Mouse (Mus musculus) embryonic fibroblast, embryonic 13.5 days (primary cell): ENCODE data around the gene Pbx1. TPM values are rescaled to one million over a fixed set of nuclear protein-coding genes. Genes with fewer than 3 reads are reported as not detected.
A peak's percentile ranks its signal among the peaks of the same experiment; 100 is the strongest.

ENCODE experiments used
- H3K27ac ChIP-seq: 2 replicates; pipeline ENCODE4 v1.5.1; 2012; ENCODE audit warnings: low read length, control low read depth, inconsistent platforms; ENCODE audit not compliant: insufficient read depth
- H3K4me1 ChIP-seq: 2 replicates; pipeline ENCODE4 v1.6.1; 2011; ENCODE audit warnings: low read length; ENCODE audit not compliant: control insufficient read depth, insufficient read depth
- H3K4me3 ChIP-seq: 2 replicates; pipeline ENCODE4 v1.5.1; 2011; ENCODE audit warnings: mild to moderate bottlenecking, control low read depth, low read length; ENCODE audit not compliant: insufficient read depth
- CTCF ChIP-seq: IDR thresholded peaks from 2 replicates; pipeline ENCODE4 v1.5.1; 2011; ENCODE audit warnings: mild to moderate bottlenecking, control low read depth, low read length, moderate library complexity, borderline replicate concordance; ENCODE audit not compliant: insufficient read depth
- POLR2A ChIP-seq: IDR thresholded peaks from 2 replicates; pipeline ENCODE4 v1.6.1; 2011; ENCODE audit warnings: low read depth, mild to moderate bottlenecking, control low read depth, low read length, moderate library complexity
- polyA plus RNA-seq: library from polyadenylated mRNA; stranded (reverse); fragments of >200 nt; gene quantifications from 2 replicates; pipeline ENCODE4 v1.2.4, GENCODE M21; 2011; ENCODE audit warnings: low read depth; ENCODE audit not compliant: missing spikeins, insufficient read length

Pbx1 gene
- polyA plus RNA-seq, 1 experiment, result 117 TPM

GRCm38 (mm10) chr1:168455178-168455577, 23.1 kb upstream of the Pbx1 start:
- H3K4me3 ChIP-seq, result no peak overlapping the region
- no peaks in the 10 kb centered on the region for H3K4me1 ChIP-seq
- H3K27ac ChIP-seq, result no peak overlapping the region
- TF ChIP-seq CTCF, result no peak
- TF ChIP-seq POLR2A, result no peak

DNA sequence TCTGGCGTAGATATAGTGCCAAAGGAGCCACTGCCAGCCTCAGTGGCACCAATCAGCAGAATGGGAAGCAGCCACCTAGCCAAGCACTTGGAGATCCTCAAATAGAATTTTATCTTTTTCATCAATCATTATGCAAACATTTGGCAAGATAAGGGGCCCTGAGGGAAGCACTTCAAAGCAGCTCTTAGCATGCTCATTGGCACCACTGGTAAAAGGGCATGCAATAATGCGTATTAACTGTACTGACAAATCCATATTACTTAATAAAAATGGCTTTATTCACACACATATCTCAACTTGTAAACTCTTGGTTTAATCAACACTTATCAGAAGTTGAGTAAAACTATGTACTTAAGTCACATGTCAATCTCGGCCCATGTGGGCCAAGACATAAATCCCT, 1.6 kb upstream of the Pbx1 start:
- Histone ChIP-seq H3K27ac (no peak overlapping the region), H3K4me3 (no peak overlapping the region), H3K4me1 (no peaks in the 10 kb centered on the region)
- TF ChIP-seq POLR2A, result no peak
- TF ChIP-seq CTCF, result no peak

- Histone ChIP-seq H3K4me3 (peak overlapping the region; percentile 24), H3K4me1 (no peaks in the 10 kb centered on the region), H3K27ac (peak overlapping the region; percentile 41)
- TF ChIP-seq CTCF (no peak), POLR2A (peak; percentile 93)
Measured at GRCm38 (mm10) chr1:168432281-168432725, 233 bp upstream of the Pbx1 start.

- Histone ChIP-seq H3K27ac (peak overlapping the region; percentile 97), H3K4me1 (no peaks in the 10 kb centered on the region), H3K4me3 (peak overlapping the region; percentile 99)
- TF ChIP-seq CTCF (no peak), POLR2A (peak; percentile 94)
Measured at GRCm38 (mm10) chr1:168431711-168432231, 299 bp downstream of the Pbx1 start.

- peak overlapping the region; percentile 97 for H3K27ac ChIP-seq
- TF ChIP-seq CTCF, result no peak
- no peak for TF ChIP-seq POLR2A
- peak overlapping the region; percentile 99 for H3K4me3 ChIP-seq
- H3K4me1 ChIP-seq, result 0 out of 2 replicates have a peak, but pooled peaks cover 2% of the 10 kb centered on the region
Measured at GRCm38 (mm10) chr1:168430868-168431710, 981 bp downstream of the Pbx1 start.

- H3K27ac ChIP-seq, result peak overlapping the region; percentile 92
- no peak for TF ChIP-seq CTCF
- H3K4me1 ChIP-seq, result peaks cover 4% of the 10 kb centered on the region; the same call in 1 of the 2 replicates
- peak overlapping the region; percentile 95 for H3K4me3 ChIP-seq
Measured at GRCm38 (mm10) chr1:168429856-168430644, 2.0 kb downstream of the Pbx1 start.

DNA sequence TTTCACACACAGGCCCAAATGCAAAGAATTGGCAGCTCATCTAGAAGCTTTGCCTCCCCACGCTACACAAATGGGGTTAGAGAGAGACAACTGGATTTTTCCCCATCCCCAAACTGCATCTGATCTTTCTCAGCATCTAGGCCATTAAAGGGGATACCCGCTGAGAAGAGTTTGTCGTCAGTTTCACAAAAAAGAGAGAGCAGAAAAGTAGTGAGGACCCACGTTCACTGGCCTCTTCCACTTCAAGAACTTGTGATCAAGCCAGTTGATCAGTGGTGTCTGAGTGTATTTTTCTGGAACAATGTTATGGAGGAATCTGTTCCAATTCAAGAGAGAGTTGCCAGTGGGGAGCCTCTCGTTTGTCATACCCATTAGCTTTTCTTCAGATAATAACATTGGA, 2.7 kb downstream of the Pbx1 start:
- H3K4me3 ChIP-seq, result peak overlapping the region; percentile 95
- H3K4me1 ChIP-seq, result peaks cover 6% of the 10 kb centered on the region
- TF ChIP-seq POLR2A (no peak), CTCF (no peak)
- H3K27ac ChIP-seq, result peak overlapping the region; percentile 92

GRCm38 (mm10) chr1:168428255-168428654, 3.8 kb downstream of the Pbx1 start:
- H3K27ac ChIP-seq, result no peak overlapping the region
- H3K4me3 ChIP-seq, result peak overlapping the region; percentile 58
- peaks cover 14% of the 10 kb centered on the region for H3K4me1 ChIP-seq
- TF ChIP-seq CTCF (no peak), POLR2A (no peak)

- Histone ChIP-seq H3K4me3 (peak overlapping the region; percentile 58), H3K27ac (peak overlapping the region; percentile 28; the same call in 1 of the 2 replicates), H3K4me1 (peaks cover 14% of the 10 kb centered on the region)
- TF ChIP-seq CTCF (no peak), POLR2A (no peak)
Measured at GRCm38 (mm10) chr1:168427596-168427995, 4.5 kb downstream of the Pbx1 start.
